Mouse (Mus musculus): ENCODE measurements around the gene Hsd17b13. TPM values are rescaled to one million over a fixed set of nuclear protein-coding genes. Genes with fewer than 3 reads are reported as not detected.
A peak's percentile ranks its signal among the peaks of the same experiment; 100 is the strongest.

Hsd17b13 gene
- polyA plus RNA-seq, 1 experiment, result not detected

DNA sequence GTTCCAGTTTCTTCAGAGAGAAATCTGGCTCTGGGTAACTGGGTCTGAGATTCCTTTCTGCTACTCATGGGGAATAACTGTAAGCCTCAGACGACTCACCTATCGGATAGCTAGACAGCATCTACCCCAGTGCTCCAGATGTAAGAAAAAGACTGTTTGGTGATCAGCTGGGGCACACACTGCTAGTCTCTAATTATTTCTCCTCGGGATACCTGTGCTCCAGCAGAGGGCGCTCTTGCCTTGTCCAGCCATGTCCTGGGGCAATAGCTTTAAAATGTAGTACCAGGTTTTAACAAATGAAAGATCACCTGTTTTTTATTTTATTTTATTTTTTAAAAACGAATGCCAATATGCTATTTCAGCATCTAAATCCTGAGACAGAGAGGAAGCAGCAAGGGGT lies 22.5 kb upstream of the Hsd17b13 start:
- H3K27me3 ChIP-seq (ENCODE audit: control insufficient read depth, insufficient read depth, low read length), result no peaks in the 10 kb centered on the region
- no peak overlapping the region for H3K4me3 ChIP-seq (replicated peaks; ENCODE audit: insufficient read depth, low read depth, low read length)
- no peak overlapping the region for H3K27ac ChIP-seq (ENCODE audit: insufficient read depth, low read length)
- WGBS, result 3% methylated on average over 5 of the region's 5 CpGs
- peak; percentile 75 to 82 for DNase-seq
- TF ChIP-seq CTCF (IDR thresholded peaks at IDR 0.05; ENCODE audit: borderline replicate concordance, insufficient read depth, low read depth, low read length), result peak; percentile 85
- TF ChIP-seq POLR2A (IDR thresholded peaks at IDR 0.05; ENCODE audit: borderline replicate concordance, insufficient read depth, low read length), result no peak
- H3K4me1 ChIP-seq (ENCODE audit: control insufficient read depth, insufficient read depth, low read length), result no peaks in the 10 kb centered on the region; the same call in 1 of the 2 replicates

GRCm38 (mm10) chr5:103998739-103999138 lies 21.5 kb upstream of the Hsd17b13 start:
- no peak overlapping the region for H3K27ac ChIP-seq (ENCODE audit: insufficient read depth, low read length)
- peak; percentile 66 to 86 for DNase-seq
- 11% methylated on average over 5 of the region's 5 CpGs for WGBS
- TF ChIP-seq POLR2A (IDR thresholded peaks at IDR 0.05; ENCODE audit: borderline replicate concordance, insufficient read depth, low read length) (no peak), CTCF (IDR thresholded peaks at IDR 0.05; ENCODE audit: borderline replicate concordance, insufficient read depth, low read depth, low read length) (no peak)
- H3K4me3 ChIP-seq (replicated peaks; ENCODE audit: insufficient read depth, low read depth, low read length), result no peak overlapping the region
- no peaks in the 10 kb centered on the region; the same call in 1 of the 2 replicates for H3K4me1 ChIP-seq (ENCODE audit: control insufficient read depth, insufficient read depth, low read length)
- no peaks in the 10 kb centered on the region for H3K27me3 ChIP-seq (ENCODE audit: control insufficient read depth, insufficient read depth, low read length)

DNA sequence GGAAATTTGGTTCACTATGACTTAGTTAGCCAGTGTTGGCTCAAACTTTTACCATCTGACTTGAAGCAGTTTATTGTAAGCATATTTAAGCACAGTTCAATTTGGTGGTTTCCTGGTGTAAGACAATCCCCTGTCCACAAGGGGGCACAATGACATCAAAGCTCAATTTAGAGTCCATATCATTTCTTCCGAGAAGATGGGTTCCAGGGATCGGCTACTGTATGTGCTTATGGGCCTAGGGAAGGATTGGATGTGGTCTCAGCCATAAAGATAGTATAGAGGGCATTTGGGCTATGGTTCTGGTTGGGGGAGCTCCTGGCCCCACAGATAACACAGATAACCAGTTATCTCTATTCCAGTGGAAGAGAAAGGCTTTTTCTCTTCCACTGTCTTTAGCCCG lies 18.0 kb upstream of the Hsd17b13 start:
- Histone ChIP-seq H3K4me1 (ENCODE audit: control insufficient read depth, insufficient read depth, low read length) (no peaks in the 10 kb centered on the region; the same call in 1 of the 2 replicates), H3K27ac (ENCODE audit: insufficient read depth, low read length) (no peak overlapping the region), H3K4me3 (replicated peaks; ENCODE audit: insufficient read depth, low read depth, low read length) (no peak overlapping the region), H3K27me3 (ENCODE audit: control insufficient read depth, insufficient read depth, low read length) (no peaks in the 10 kb centered on the region)
- 61% methylated on average over 3 of the region's 3 CpGs for WGBS
- TF ChIP-seq CTCF (IDR thresholded peaks at IDR 0.05; ENCODE audit: borderline replicate concordance, insufficient read depth, low read depth, low read length) (peak; percentile 21; the same call in 1 of the 2 replicates), POLR2A (IDR thresholded peaks at IDR 0.05; ENCODE audit: borderline replicate concordance, insufficient read depth, low read length) (no peak)
- peak in 1 of 2 experiments; percentile 17 for DNase-seq

- TF ChIP-seq POLR2A (IDR thresholded peaks at IDR 0.05; ENCODE audit: borderline replicate concordance, insufficient read depth, low read length) (no peak), CTCF (IDR thresholded peaks at IDR 0.05; ENCODE audit: borderline replicate concordance, insufficient read depth, low read depth, low read length) (no peak)
- no peak overlapping the region for H3K4me3 ChIP-seq (replicated peaks; ENCODE audit: insufficient read depth, low read depth, low read length)
- WGBS, result 92% methylated on average over 4 of the region's 4 CpGs
- H3K4me1 ChIP-seq (ENCODE audit: control insufficient read depth, insufficient read depth, low read length), result no peaks in the 10 kb centered on the region; the same call in 1 of the 2 replicates
- H3K27me3 ChIP-seq (ENCODE audit: control insufficient read depth, insufficient read depth, low read length), result no peaks in the 10 kb centered on the region
- no peak overlapping the region for H3K27ac ChIP-seq (ENCODE audit: insufficient read depth, low read length)
- no peak for DNase-seq
Observed at GRCm38 (mm10) chr5:103994669-103995068, 17.5 kb upstream of the Hsd17b13 start.

GRCm38 (mm10) chr5:103993601-103994000 lies 16.4 kb upstream of the Hsd17b13 start:
- Histone ChIP-seq H3K27me3 (ENCODE audit: control insufficient read depth, insufficient read depth, low read length) (no peaks in the 10 kb centered on the region), H3K4me3 (replicated peaks; ENCODE audit: insufficient read depth, low read depth, low read length) (no peak overlapping the region), H3K27ac (ENCODE audit: insufficient read depth, low read length) (no peak overlapping the region), H3K4me1 (ENCODE audit: control insufficient read depth, insufficient read depth, low read length) (no peaks in the 10 kb centered on the region; the same call in 1 of the 2 replicates)
- WGBS, result 92% methylated on average over 1 of the region's 1 CpGs
- DNase-seq, result no peak
- TF ChIP-seq CTCF (IDR thresholded peaks at IDR 0.05; ENCODE audit: borderline replicate concordance, insufficient read depth, low read depth, low read length) (no peak), POLR2A (IDR thresholded peaks at IDR 0.05; ENCODE audit: borderline replicate concordance, insufficient read depth, low read length) (no peak)

DNA sequence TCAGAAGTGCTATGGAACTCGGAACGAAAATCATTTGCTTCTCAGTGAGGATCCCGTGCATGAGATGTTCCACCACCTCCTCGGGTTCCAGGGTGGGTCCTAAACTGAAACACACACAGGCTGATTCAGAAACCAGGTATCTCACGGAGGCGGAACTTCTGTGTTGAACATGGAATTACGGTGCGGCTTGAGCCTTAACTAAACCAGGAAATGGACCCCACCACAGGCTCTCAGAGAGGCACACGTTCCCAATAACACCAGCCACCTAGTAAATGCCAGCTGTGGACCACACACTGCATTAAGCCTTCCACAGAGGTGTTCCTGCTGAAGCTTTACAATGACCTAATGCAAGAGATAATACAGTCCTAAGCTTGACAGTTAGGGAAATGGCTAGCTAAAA lies 15.6 kb upstream of the Hsd17b13 start:
- WGBS, result 91% methylated on average over 9 of the region's 9 CpGs
- no peak for TF ChIP-seq CTCF (IDR thresholded peaks at IDR 0.05; ENCODE audit: borderline replicate concordance, insufficient read depth, low read depth, low read length)
- TF ChIP-seq POLR2A (IDR thresholded peaks at IDR 0.05; ENCODE audit: borderline replicate concordance, insufficient read depth, low read length), result no peak
- Histone ChIP-seq H3K4me1 (ENCODE audit: control insufficient read depth, insufficient read depth, low read length) (no peaks in the 10 kb centered on the region), H3K27ac (ENCODE audit: insufficient read depth, low read length) (no peak overlapping the region), H3K27me3 (ENCODE audit: control insufficient read depth, insufficient read depth, low read length) (no peaks in the 10 kb centered on the region), H3K4me3 (replicated peaks; ENCODE audit: insufficient read depth, low read depth, low read length) (no peak overlapping the region)
- DNase-seq, result no peak

DNA sequence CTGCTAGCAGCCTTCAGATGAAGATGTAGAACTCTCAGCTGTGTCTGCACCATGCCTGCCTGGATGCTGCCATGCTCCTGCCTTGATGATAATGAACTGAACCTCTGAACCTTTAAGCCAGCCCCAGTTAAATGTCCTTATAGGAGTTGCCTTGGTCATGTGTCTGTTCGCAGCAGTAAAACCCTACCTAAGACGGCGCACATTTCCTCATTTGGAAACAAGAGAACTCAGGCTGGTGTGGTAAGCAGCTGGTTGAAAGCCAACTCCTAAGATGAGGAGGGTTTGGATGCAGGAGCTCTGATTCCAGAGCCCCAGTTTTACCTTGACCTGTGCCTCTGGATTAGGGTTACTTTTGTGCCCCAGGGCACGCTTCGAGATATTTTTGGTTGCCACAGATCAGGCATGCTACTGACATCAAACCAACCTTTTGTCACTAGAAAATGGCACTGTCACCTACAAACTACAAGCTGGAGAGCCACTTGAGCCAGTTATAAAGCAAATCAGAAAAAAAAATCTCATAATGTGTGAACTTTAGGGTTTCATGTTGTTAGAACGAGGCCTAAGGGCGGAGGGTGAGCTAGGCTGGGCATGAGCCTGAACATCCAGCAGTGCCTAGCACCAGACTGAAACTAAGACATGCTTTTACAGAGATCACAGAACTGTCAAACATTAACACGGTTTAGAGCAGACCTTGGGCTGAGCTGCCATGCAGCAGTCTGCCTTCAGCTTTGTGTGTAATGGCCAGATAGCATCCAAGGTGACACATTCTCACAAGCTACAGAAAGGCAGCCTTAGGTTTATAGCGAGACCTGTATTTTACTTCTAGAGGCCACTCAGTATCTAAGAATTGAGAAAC lies 3.7 kb upstream of the Hsd17b13 start:
- H3K27ac ChIP-seq (ENCODE audit: insufficient read depth, low read length), result no peak overlapping the region
- no peaks in the 10 kb centered on the region for H3K27me3 ChIP-seq (ENCODE audit: control insufficient read depth, insufficient read depth, low read length)
- H3K4me3 ChIP-seq (replicated peaks; ENCODE audit: insufficient read depth, low read depth, low read length), result no peak overlapping the region
- no peaks in the 10 kb centered on the region for H3K4me1 ChIP-seq (ENCODE audit: control insufficient read depth, insufficient read depth, low read length)
- no peak for DNase-seq
- TF ChIP-seq CTCF (IDR thresholded peaks at IDR 0.05; ENCODE audit: borderline replicate concordance, insufficient read depth, low read depth, low read length), result no peak
- WGBS, result 87% methylated on average over 9 of the region's 9 CpGs

Measured in cerebellum, adult 2 months (tissue).